Mouse (Mus musculus) G1E (cell line): ENCODE data around the gene Vps26c.
"Not testable (repeated sequence)": the region's sequence is repeated elsewhere in the genome, so short reads cannot be mapped to it uniquely, and the experiment has no call there.

Experiments used
- CTCF ChIP-seq: IDR thresholded peaks from 2 replicates; pipeline ENCODE4 v1.5.1; 2012; ENCODE audit warnings: low read depth, low read length, inconsistent platforms, mixed read lengths
- GATA1 ChIP-seq: IDR thresholded peaks from 2 replicates; pipeline ENCODE4 v1.6.1; 2012; ENCODE audit warnings: borderline replicate concordance, low read length, inconsistent platforms, mixed read lengths
- POLR2AphosphoS5 ChIP-seq: IDR thresholded peaks from 2 replicates; pipeline ENCODE4 v1.6.1; 2012; ENCODE audit warnings: low read depth, low read length, inconsistent platforms; ENCODE audit not compliant: insufficient replicate concordance
- TAL1 ChIP-seq: conservative IDR thresholded peaks from 2 replicates; pipeline ENCODE4 v1.6.1; 2012; ENCODE audit warnings: low read depth, low read length, inconsistent platforms, mixed read lengths

DNA sequence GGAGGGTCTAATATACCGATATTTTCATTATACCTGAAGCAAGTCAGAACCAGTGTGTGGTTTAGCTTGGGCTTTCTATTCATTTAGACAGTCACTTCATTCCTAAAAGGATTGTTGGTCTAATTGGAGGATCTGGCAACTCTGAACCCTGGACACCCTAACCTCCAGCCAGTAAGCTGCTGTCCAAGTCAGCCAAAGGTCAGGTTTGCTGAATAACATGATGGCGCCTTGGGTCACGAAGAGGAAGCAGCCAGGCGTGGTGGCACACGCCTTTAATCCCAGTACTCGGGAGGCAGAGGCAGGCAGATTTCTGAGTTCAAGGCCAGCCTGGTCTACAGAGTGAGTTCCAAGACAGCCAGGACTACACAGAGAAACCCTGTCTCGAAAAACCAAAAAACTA lies 29.5 kb downstream of the Vps26c start:
- not testable (repeated sequence) for TF ChIP-seq POLR2AphosphoS5, GATA1, CTCF, TAL1
